Mouse (Mus musculus) C2C12 (cell line): ENCODE results near the gene H2-DMa.

Experiments
- CEBPB ChIP-seq: IDR thresholded peaks from one replicate; pipeline ENCODE4 v1.6.1; 2011; ENCODE audit warnings: low read depth, mild to moderate bottlenecking, control low read depth, moderate library complexity
- CTCF ChIP-seq: IDR thresholded peaks from one replicate; pipeline ENCODE4 v1.5.1; 2011; ENCODE audit not compliant: control insufficient read depth, insufficient read depth, insufficient read length
- FOSL1 ChIP-seq: IDR thresholded peaks from one replicate; pipeline ENCODE4 v1.8.0; 2011; ENCODE audit warnings: mild to moderate bottlenecking, low read length; ENCODE audit not compliant: poor library complexity, insufficient read depth, severe bottlenecking
- MAX ChIP-seq: IDR thresholded peaks from one replicate; pipeline ENCODE4 v1.6.1; 2011; ENCODE audit warnings: mild to moderate bottlenecking, control low read depth
- MYOD1 ChIP-seq: IDR thresholded peaks from one replicate; pipeline ENCODE4 v1.6.1; 2011; ENCODE audit warnings: low read depth; ENCODE audit not compliant: control insufficient read depth, insufficient read length
- MYOG ChIP-seq: IDR thresholded peaks from one replicate; pipeline ENCODE4 v1.6.1; 2011; ENCODE audit not compliant: control insufficient read depth, insufficient read length; ENCODE audit errors: extremely low read depth
- USF1 ChIP-seq: IDR thresholded peaks from one replicate; pipeline ENCODE4 v1.6.1; 2011; ENCODE audit warnings: low read depth, mild to moderate bottlenecking, control low read depth, moderate library complexity

GRCm38 (mm10) chr17:34183564-34184219 is 64.4 kb downstream of the H2-DMa start:
- TF ChIP-seq CTCF (no peak), MYOG (no peak), USF1 (no peak), MAX (no peak), CEBPB (no peak), FOSL1 (no peak), MYOD1 (no peak)
